Mouse (Mus musculus): ENCODE data around the gene Ppl. TPM values are rescaled to one million over a fixed set of nuclear protein-coding genes. Genes with fewer than 3 reads are reported as not detected.

Ppl gene
- polyA plus RNA-seq, 1 experiment = not detected

DNA sequence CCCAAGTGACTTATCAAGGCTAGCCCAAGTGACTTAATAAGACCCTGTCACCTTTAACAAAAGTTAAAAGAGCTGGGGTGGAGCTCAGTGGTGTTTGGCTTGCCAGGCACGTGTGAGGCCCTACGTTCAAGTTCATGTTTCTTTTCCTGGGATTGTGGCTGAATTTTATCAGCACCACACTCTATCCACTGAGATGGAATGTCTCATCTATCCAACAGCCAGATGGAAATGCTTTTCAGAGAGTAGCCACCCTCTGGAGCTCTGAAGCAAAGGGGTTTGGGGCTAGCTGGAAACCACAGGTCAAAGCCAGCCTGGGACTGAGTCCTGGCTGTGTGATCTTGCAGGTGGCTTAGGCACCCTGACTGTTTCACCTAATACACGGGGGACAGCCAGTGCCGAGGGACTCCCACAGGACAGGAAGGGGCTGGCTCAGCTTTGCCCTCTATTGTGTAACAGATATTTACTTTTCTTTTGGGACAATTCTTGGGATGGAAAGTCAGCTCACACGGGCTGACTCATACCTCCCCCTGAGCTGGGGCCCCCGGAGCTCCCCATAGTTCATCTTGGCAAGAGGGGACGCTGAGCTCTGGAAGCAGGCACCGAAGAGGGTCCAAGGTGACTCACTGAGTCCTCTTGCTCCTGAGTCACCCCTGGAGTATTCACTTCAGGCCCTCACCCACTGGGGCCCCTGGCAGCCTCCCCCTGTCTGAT lies 3.5 kb upstream of the Ppl start:
- no peak for TF ChIP-seq GATA1 (IDR thresholded peaks at IDR 0.05; ENCODE audit: low read length)

DNA sequence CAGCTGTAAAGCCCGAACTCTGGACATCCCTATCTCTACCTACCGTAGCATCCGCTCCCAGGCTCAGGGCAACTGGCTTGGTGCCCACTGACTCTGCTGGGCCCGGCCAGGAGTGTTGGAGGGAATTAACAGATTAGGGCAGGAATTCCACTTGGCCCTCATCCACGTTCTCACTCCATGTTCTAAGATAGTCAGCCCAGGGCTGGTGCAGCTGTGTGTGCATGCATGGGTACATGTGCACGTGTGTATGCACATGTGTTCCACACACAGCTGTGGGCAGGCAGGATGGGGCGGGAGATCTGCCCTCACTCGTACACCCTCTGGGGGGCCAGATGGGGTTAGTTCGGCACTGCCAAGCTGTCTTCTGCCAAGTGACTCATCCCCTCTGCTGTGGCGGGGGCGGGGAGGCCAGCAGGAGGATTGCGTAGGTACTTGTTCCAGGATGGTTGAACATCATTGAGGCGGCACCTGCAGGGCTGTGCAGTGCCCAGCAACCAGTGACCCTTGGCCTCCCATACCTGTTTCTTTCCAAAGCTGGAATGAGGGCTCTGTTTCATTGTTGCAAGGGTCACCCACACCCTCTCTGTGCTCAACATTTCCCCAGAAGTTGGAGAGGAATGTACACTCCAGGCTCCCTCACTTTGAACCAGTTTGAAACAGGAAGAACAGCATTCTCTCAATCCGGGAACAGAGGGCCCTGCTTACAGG lies 2.6 kb upstream of the Ppl start:
- TF ChIP-seq GATA1 (IDR thresholded peaks at IDR 0.05; ENCODE audit: low read length) = no peak

DNA sequence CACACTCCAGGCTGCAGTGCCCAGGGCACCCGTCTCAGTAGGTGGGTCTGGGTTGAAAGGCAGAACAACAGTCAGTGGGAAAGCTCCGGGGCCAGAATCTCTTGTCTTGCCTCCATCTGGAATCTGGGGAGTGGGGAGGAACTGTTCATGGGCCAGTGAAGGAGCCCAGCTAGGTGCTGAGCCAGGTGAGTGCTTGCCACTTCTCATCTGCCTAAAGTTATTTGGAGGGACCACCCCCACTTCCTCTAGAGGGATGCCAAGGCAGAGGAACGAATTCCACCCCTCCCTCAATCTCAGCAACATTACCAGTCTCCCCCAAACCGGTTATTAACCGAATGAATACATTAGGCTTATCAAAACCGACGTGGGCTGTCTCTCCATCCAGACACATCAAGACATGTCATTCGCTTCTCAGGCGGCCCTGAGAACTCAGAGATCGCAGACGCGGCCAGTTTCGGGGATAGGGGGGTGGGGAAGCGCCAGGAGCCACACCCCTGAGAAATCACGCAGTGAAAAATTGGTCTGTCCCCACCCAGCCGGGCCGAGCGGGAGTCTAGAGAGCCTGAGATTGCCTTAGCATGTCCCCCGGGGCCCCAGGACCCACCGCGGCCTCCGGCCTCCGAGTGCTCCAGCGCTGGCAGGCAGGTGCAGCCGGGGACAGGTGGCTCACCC lies 834 bp downstream of the Ppl start:
- no peak for TF ChIP-seq GATA1 (IDR thresholded peaks at IDR 0.05; ENCODE audit: low read length)

DNA sequence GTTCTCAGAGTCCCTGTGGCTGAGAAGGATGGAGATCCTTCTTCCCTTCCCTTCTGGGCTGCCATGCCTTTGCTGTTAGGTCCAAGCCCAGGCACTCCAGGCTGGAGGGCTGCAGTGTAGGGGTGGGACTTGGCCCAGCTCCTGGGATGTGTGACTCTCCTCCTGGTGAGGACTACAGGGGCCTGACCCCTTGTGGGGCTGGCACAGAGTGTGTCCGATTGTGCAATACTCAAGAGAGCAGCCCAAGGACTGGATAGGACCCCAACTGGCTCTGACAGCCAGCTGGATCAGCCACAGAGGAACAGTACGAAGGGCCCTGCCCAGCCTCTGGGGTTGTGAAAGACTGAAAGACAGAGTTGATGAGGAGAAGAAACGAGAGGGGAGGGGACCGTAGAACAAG lies 1.5 kb downstream of the Ppl start:
- no peak for TF ChIP-seq GATA1 (IDR thresholded peaks at IDR 0.05; ENCODE audit: low read length)

DNA sequence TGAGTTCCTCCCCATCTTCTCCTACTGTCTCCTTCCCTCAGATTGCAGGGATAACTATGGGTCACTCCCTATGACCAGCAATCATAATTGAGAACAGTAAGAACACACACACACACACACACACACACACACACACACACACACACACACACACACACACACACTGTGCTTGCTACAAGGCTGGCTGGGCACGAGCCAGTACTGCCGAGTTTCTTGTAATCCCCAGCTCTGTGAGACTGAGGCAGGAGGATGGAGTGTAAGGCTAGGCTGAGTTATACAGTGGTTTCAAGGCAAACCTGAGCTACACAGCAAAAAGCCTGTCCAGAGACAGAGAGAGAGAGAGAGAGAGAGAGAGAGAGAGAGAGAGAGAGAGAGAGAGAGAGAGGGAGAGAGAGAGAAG lies 2.0 kb downstream of the Ppl start:
- no peak for TF ChIP-seq GATA1 (IDR thresholded peaks at IDR 0.05; ENCODE audit: low read length)

DNA sequence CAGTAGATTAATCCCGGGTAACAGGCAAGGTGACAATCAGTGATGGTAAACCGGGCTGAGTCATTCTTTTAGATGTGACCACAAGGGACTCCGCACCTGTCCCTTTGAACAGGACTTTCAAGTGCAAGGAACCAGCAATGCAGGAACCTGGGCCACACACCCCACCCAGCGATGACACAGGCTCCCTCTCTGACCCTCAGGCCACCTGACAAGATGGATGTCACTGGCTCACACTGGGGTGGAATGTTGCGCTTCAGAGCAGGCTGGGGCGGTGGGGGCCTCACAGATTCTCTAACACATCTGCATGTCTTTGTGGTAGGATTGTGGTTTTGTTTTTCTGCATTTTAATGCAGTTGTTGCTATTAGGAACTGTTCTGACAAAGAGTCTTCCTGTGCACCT lies 8.7 kb downstream of the Ppl start:
- TF ChIP-seq GATA1 (IDR thresholded peaks at IDR 0.05; ENCODE audit: low read length) = no peak

DNA sequence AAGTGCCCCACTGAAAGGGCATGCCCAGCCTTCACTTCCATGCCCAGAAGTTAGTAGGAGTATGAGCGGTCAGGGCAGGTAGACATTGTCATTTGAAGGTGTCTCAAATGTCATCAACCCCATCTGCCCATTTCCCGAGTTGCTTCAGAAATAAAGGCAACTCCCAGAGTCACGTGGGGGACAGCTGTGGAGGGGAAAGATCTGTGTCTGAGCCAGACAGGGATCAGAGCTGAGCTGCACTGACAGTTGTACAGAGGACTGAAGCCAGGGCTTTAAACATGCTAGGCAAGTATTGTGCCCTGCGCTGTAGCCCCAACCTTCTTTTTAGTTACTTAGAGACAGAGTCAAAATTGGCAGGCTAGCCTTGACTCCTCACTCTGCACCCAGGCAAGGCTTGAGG lies 12.4 kb downstream of the Ppl start:
- no peak for TF ChIP-seq GATA1 (IDR thresholded peaks at IDR 0.05; ENCODE audit: low read length)

DNA sequence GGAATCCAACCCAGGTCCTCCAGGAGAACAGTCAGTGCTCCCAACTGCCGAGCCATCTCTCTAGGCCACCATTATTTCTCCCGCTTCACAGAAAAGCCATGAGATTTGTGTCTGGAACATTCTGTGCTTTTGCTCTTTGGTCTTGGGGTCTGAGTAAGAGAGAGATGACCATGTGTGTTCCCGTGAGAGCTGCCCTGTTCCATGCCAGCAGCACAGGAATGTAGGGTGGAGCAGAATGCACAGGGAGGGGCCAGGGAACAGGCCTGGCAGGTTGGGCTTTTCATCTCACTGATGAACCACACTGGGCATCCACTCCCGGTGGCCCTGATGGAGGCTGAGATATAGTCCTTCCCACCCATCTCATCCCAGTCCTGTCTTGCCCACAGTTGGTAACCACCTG lies 12.8 kb downstream of the Ppl start:
- no peak for TF ChIP-seq GATA1 (IDR thresholded peaks at IDR 0.05; ENCODE audit: low read length)

DNA sequence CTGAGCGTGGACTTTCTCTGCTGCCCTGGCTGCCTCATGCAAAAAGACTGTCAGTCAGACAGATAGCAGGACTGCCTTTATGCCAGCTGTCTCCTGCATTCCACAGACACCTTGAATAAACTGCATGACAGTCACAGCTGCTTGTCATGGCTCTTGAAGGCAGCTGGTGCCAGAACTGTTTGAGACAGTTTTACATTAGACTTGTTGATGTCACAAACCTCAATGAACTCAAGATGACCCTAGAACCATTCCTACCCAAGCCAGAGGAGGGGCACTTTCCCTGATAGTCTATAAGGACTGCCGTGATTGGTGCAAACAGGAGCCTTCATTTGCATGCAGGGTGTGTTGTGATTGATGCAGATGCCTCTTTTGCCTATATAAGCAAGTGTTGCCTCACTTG lies 18.6 kb downstream of the Ppl start:
- TF ChIP-seq GATA1 (IDR thresholded peaks at IDR 0.05; ENCODE audit: low read length) = no peak

DNA sequence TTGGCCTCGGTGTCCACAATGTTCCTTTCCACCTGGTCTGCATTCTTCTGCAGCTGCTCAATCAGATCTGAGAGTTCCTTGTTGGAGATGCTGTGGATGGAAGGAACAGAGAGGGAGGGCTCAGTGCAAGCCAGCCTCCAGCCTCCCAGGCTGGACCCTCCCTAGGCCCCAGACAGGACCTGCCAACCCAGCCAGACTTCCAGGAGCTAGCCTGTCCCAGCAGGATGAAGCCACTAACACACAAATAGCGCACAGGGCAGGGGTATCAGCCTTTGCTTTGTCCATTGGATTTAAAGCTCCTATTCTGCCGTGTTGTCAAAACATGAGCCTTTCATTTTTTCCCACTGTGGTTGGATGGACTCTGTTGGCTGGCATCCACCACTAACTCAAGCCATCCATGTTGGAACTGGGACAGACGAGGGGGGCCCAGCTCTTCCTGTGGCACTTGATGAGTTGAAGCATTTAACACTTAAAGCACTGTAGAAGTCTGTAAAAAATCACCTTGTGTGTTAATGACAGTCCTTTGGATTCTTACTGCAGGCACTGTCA lies 19.1 kb downstream of the Ppl start:
- TF ChIP-seq GATA1 (IDR thresholded peaks at IDR 0.05; ENCODE audit: low read length) = no peak

DNA sequence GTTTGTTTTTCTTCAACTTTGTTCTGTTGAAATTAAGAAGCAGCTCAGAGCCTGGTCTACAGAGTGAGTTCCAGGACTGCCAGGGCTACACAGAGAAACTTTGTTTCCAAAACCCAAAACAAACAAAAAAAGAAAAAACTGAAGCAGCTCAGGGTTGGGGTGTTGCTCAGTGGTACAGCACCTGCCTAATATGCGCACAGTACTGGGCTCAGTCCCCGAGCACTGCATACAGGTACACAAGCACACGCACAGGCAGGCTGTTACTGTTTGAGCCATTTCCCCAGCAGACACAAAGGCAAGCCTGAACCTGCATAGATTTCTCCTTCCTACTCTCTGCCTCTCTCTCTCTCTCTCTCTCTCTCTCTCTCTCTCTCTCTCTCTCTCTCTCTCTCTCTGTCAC lies 21.2 kb downstream of the Ppl start:
- no peak for TF ChIP-seq GATA1 (IDR thresholded peaks at IDR 0.05; ENCODE audit: low read length)

DNA sequence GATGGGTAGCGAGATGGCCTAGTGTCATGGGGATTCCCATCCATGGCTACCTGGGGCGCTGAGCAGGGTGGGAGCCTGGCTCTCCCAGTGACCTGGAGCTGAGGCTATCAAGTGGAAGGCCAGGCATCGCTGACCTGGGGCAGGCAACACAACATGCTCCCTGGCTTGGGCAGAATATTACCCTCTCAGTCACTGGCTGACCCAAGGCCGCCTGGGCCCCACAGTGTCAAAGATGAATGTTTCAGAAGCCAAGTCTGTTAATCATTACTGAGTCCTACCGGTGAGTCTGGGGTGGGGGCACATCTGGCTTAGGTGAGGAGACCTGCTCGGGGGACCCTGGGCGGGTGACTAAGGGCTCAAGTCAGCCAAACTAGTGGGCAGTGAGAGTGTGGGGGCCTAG lies 22.3 kb downstream of the Ppl start:
- no peak for TF ChIP-seq GATA1 (IDR thresholded peaks at IDR 0.05; ENCODE audit: low read length)

DNA sequence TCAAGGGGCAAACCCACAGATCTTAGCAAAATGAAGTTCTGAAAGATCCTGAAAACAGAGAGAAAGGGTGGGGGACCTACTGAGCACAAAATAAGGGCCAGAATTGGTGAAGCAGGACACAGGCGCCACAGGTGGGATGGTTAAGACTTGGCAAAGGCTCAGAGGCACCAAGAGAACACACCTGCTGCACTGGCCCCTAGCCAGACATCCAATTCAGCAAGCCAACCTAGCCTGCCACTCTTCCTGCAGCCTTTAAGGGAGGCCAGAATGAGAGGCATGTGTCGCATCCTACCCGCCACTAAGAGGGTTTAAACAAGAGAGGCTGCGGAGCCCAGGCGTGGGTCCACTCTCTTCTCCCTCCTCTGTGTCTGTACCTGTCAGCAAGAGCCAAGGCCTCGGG lies 31.2 kb downstream of the Ppl start:
- no peak for TF ChIP-seq GATA1 (IDR thresholded peaks at IDR 0.05; ENCODE audit: low read length)

DNA sequence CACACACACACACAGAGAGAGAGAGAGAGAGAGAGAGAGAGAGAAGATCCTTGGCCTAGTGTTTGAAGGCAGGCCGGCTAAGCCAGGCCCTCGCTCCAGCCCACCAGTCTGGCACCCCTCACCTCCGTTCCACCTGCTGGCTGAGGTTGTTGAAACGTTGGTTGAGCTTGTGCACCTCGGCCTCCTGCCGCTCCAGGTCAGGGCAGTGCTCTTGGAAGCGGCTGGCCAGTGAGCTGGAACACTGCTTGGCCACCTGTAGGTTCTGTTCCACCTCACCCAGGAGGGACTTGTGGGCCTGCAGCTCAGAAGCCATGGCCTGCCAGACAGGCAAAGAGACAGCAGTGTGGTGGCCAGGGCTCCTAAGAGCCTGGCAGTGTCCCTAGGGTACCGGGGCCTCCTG lies 35.7 kb downstream of the Ppl start:
- no peak for TF ChIP-seq GATA1 (IDR thresholded peaks at IDR 0.05; ENCODE audit: low read length)

DNA sequence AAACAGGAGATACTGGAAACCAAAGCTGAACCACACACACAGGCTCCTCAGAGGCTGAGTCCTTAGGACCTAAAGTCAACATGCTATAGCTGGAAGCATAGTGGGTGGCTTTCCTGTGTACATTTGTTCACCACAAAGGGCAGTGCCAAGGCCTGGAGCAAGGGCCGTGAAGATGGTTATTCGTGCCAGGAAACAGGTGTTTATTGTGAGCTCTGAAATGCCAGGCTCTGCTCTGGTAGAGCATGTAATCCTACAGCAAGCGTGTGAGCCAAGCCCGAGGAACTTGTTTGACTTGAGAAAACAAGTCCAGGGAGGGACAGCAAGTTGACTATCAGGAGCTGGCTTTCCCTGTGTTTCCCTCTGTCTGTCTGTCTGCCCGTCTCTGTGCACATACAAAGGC lies 38.9 kb downstream of the Ppl start:
- no peak for TF ChIP-seq GATA1 (IDR thresholded peaks at IDR 0.05; ENCODE audit: low read length)

DNA sequence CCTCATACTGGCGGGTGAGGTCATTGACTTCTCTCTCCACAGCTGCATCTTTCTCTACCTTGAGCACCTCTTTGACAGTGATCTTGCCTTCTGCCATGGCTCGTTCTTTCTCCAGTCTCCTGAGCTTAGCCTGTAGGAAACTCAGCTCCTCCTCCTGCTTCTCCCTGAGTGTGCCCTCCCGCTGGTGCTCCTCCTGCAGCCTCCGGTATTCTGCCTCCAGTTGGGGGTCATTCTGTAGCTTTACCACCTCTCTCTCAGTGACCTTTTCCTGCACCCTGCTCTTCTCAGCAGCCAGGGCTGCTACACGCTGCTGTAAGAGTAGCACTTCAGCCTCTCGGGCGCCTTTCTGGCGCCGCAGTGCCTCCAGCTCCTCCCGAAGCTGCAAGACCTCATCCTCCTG lies 43.2 kb downstream of the Ppl start:
- no peak for TF ChIP-seq GATA1 (IDR thresholded peaks at IDR 0.05; ENCODE audit: low read length)
